Mouse (Mus musculus): ENCODE data around the gene Ipo4.

DNA sequence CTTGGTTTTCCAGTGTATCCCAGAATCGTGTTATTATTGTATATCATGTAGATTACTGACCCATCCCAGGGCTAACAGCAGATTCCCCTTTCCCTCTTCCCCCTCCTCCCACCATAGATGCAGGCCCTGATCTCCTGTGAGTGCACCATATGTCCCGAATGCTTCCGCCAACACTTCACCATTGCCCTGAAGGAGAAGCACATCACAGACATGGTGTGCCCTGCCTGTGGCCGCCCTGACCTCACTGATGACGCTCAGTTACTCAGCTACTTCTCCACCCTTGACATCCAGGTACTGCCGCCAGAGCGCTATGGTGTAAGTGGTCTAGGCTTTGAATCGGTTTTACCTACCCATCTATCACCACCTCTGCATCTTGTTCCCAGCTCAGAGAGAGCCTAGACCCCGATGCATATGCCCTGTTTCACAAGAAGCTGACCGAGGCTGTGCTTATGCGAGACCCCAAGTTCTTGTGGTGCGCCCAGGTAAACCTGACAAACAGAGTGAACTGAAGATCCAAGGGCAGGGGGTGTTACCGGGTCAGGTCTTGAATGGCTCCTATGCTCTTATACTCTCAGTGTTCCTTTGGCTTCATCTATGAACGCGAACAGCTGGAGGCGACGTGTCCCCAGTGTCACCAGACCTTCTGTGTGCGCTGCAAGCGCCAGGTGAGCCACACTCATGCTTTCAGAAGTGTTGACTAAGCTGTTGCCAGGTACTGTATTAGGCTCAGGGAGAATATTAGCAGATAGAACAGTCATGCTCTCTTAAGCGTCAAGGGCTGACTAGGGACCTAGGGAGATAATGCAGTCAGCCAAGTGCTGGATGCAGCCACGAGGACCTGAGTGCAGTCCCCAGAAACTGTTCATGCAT lies 37.0 kb downstream of the Ipo4 start:
- no peak for TF ChIP-seq CTCF (IDR thresholded peaks at IDR 0.05; ENCODE audit: low read depth, low read length)
- TF ChIP-seq GATA1 (IDR thresholded peaks at IDR 0.05; ENCODE audit: borderline replicate concordance, low read length), result no peak
- no peak for TF ChIP-seq POLR2AphosphoS5 (IDR thresholded peaks at IDR 0.05; ENCODE audit: insufficient replicate concordance, low read depth, low read length)

Measured in G1E (cell line).